Mouse (Mus musculus) retina, embryonic 14.5 days (tissue): Measurements from ENCODE around the gene Tarbp1.
A peak's percentile ranks its signal among the peaks of the same experiment; 100 is the strongest.
"Not testable (repeated sequence)": the region's sequence is repeated elsewhere in the genome, so short reads cannot be mapped to it uniquely, and the experiment has no call there.

ENCODE experiments used
- DNase-seq: peaks from one replicate; pipeline ENCODE4 v3.0.0-alpha.2; 2015; ENCODE audit warnings: low spot score

Tarbp1 gene

DNA sequence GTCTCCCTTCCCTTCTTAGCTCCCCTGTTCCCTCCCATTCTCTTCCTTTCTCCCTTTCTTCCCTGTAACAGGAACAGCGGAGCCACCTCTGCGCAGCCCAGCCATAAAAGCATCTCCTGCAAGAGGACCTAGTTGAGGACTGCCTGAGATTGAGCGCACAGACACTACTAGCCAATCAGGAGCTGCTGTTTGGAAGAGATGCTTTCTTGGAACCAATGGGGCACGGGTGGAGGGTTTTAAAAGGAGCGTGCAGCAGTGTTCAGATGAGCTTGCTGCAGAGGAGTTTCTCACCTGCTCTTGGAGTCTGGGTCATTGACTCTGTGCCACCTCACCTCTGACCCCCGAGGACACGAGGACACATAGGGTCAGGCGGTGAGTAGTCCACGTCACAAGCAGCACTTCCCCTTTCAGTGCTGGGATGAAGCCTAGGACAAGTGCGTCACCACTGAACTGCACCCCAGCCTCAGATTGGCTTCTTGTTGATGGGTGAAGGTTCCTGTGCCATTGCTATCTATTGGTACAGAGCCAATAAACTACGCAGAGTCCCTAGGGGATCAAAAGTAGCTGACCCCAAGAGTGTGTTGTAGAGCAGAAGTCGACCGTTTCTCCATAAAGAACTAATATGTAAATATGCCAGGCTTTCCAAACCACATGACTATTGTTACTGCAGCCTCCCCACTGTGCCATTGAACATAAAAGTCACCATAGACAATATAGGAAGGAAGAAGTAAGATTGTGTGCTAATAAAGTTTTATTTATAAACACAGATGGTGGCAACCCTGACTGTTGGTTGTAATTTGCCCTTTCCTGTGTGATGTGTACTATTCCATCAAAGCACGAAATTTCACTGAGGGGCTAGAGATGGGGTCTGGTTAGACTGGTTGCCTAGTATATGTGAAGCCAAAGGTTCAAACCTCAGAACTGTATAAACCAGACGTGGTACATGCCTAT is 19.6 kb upstream of the Tarbp1 start:
- no peak for DNase-seq

DNA sequence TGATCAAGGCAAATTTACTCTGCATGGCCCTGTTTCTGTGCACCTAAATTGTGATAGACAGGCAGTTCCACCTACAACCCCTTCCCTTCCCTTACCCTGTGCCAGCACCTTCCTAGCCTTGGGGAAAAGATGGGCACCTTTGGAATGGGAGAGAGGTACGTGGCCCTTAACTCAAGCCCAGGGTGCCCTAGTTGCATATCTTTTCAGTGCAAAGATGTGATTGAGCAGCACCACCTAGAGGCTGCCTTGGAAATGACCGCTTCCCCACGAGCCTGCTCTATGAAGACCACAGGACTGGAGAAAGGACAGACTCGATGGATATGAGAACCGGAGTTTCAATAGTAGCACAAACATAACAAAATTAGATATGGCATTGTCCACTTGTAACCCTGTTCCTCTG is 8.1 kb upstream of the Tarbp1 start:
- peak; percentile 90 for DNase-seq

DNA sequence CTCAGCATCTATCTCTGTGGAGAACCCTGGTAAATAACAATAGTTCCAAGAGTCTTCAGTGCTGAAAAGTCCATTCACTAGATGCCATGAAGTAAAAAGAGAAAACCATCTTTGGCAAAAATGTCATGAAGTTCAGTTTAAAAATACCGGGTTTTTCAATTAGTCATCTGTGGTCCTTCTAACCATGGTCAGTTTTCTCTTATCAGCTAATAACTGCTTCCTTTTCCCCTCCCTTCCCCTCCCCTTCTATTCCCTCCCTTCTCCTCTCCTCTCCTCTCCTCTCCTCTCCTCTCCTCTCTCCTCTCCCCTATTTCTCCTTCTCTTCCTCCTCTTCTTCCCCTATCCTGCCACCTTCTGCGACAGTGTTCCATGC is 7.5 kb upstream of the Tarbp1 start:
- no peak for DNase-seq

DNA sequence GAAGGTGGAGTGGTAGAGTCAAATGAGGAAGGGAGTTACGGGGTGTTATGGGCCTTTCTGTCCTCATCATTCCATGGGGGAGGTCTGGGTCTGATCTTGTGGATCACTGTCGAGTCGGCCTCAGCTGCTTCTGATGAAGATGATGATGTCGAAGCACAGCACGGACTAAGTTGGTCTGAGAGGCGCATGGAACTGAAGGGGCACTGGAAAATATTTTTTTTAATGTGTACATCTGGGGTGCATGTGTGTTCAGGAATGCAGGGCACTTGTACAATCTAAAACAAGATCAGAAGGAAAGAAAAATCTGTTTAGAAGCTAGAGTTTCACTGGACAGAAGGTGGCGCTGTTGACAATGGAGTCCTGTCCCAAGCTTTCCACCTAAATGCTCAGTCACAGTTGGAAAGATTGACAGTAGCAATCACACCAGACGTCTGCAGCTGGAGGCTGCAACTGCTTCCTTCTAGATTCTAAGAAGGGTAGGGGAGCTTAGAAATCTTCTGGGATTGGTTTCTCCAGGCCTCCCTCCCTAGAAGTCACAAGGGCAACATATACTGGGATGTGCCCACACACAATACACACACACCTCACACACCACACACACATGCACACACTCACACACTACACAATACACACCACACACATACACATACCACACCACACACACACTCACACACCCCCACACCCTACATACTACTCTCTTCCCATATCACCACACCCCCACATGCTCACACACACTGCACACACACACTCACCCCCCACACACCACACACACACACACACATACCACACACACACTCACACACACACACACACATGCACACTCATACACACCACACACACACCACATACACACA is 6.9 kb upstream of the Tarbp1 start:
- peak; percentile 89 for DNase-seq

DNA sequence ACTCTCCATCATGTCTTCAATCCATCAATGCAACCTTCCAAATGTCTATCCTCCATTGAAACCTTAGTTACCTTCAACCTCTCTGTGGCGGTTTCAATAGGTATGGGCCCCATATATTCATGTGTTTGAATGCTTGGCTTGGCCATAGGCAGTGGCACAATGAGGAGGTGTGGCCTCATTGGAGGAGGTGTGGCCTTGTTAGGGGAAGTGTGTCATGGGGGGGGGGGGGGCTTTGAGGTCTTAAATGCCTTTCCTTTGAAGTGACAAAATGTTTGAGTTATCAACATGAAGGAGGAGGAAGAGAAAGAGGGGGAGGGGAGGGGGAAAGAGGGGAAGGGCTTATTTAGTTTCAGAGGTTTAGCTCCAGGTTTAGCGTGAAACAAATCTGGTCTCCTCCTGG is 5.5 kb upstream of the Tarbp1 start:
- DNase-seq, result no peak

DNA sequence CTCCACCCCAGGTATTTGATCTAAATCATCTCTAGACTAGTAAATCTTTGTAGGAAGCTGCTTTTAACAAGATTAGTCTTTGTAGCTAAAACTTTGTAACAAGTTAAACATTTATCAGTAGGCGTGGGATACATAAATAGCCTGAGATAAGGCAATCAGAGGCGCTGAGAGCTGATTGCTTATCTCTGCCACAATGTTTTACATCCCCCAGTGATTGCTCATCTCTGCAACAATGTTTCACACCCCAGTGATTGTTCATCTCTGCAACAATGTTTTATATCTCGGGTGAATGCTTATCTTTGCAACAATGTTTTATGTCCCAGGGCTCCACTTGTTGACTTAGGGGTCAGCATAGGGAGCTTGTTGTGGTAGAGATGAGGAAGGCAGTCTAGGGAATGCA is 3.8 kb upstream of the Tarbp1 start:
- DNase-seq, result no peak

DNA sequence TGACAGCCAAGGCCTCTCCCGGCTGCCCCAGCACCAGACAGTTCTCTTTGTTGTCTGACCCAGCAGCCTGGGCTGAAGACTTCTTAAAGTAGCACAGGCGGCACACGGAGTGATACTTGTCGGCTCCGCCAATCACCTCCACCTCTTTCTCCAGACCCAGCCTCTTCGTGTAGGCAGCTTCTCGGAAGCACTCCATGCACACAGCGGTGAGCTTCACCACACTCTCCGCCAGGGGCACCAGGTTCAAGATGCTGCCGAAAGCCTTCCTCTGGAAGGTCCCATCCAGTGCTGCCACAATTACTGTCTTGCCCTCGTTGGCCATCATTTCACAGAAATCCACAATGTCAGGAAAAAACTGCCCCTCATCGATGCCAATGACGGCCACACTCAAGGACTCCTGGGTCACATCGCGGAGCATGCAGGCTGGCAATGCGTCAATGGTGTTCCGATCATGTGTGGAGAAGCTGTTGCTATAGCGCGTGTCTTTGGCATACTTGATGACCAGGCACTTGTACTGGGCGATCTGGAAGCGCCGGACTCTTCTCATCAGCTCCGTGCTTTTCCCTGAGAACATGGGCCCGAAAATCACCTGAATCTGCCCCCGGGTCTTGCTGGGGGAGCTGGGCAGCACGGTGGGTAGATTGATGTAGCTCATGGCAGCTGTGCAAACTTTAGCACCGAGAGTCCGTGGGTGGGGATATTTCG is 1.4 kb upstream of the Tarbp1 start:
- DNase-seq, result not testable (repeated sequence)

DNA sequence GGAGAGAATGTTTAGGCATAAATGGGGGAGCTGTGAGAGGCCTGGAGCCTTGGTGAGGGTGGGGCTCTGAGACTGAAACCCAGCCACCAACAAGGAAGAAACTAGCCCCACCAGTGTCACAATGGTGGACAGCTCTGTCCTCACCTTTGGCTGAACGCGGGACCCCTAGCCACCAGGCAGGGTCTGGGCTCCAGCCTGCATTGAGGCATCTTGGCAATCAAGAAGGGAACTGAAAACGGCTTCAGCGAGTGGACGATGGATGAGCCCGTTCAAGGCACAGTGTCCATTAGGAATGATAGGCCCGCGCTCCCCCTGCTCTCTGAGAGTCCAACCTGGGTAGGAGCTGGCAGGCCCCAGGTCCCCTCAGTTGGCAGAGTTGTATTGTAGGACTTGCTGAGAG is 873 bp upstream of the Tarbp1 start:
- not testable (repeated sequence) for DNase-seq

DNA sequence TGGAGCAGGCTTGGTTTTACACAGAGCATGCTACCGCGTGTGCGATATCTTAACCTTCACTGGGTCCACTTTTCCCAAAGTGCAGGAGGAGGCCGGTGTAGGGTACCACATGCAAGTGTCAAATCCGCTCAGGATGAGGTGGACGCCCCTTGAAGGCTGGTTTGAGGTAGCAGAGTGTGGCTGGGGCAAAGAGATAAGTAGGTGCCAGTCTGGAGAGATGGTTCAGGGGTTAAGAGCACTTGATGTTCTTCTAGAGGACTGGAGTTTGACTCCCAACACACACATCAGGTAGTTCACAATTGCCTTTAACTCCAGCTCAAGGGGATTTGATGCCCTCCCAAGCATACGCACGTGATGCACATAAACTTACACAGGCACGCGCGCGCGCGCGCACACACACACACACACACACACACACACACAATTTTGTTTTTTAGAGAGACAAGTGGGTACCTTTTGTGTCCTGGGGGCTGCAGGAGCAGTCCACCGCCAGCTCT is 1.0 kb downstream of the Tarbp1 start:
- no peak for DNase-seq

DNA sequence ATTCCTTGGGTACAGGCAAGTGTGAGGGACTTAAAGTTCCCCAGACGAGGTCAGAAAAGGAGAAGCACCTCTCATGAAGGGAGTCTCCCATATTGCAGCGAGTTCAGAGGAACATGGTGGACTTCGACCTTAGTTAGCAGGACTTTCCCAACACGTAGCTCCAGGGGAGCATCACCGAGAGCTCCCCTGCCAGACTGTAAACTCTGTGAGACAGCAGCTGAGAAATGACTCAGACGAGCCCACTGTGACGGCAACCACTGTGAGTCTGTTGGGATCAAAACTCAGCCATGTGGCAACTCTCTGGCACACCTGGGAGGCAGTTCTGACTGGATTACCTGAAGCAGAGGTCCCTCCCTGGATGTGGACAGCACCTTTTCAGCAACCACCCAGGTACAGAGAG is 10.8 kb downstream of the Tarbp1 start:
- DNase-seq, result no peak

DNA sequence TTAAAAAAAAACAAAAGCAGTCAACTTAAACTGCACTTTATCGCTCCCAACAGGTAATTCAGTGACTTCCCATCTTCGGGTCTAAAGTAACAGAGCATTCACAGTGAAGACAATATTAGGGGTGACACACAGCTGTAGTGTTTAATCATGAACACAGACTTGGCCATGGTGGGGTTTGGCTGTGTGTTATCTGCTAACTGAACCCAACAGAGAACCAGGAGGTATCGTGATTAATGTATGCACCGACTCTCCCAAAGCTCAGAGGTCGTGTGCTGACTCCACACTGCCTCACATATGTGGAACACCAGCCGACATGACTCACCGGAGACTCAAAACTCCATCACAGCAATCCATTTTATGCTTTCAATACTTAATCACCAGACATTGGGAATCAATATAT is 13.1 kb downstream of the Tarbp1 start:
- DNase-seq, result no peak

DNA sequence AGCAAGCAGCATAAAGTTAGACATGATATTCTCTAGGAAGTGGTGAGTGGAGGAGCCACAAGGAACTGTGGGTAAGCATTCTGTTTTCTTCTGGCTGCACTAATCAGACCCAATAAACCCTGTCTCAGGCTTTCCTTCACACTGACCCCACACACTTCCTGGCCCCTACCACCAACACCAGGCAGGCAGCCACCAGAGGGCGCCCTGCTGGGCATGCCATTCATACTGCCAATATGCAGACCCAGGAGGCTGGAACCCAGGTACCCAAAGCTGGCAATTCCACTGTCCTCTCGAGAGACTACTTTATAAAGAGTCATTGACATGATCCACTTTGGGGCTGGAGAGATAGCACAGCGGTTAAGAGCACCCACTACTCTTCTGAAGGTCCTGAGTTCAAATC is 14.6 kb downstream of the Tarbp1 start:
- DNase-seq, result peak; percentile 44

DNA sequence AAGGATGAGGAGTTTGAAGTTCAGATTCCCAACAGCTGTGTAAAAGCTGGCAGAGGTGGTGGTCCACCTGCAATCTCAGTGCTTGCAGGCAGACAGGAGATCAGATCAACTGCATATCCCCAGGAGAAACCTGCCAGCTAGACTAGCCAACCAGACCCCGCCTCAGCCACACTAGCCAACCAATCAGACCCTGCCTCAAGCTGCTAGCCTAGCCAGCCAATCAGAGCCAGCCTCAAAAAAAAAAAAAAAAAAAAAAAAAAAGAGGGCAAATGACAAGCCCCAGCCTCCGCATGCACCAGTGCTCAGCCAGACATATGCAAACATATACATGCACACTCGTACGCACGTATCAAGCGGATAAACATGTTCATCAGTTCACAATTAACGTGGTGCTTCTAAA is 19.5 kb downstream of the Tarbp1 start:
- DNase-seq, result no peak

DNA sequence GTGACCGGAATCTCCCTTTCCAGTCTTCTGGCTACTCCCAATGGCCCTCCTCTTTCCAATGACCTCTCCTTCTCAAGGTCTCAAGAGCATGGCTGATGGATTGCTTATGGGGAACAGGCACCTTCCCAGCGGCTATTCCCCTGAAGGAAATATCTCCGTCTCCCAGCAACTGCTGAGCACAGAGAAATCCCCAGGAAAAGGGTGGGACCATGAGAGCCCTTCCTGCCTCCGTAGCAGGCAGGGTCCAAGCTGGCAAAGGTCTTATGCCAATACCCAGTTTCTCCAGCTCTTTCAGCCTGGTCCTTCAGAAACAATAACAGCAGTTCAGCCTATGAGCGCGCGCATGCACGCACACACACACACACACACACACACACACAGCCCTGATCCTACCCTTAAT is 23.7 kb downstream of the Tarbp1 start:
- DNase-seq, result no peak

DNA sequence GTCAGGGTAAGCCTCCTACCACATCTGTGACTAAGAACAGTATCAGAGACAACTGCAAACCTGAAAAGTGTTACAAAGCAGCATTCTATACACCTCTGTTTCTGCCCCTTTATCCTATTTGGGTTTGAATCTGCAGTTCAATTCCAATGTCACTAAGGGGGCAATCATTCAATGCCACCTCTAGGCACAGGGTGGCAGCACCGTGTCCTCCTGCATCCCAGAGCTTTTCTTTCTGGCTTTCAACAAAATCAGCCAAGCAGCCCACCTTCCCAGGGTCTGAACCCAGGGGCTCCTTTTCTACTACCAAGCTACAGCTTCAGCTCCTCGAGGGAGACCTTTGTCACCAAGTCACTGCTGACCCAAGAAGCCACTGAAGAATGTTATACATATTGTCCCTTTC is 35.9 kb downstream of the Tarbp1 start:
- DNase-seq, result peak; percentile 3

DNA sequence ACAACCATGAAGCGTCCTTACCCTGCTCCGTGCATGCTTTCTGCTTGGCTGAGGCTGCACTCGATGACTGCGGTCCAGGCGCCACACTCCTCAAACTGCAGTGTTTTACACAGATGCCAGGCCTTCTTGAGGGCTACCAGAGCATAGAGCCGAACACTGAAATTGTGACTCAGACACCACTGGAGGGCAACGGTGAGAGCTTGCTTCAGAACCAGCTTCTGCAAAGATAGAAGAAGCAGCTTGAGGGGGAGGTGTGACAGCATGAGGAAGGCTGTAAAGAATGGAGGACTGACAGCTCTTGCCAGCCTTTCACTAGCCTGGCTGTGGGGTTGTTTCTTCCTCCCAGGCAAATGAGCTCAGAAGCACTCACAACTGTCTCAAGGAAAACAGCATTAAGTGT is 41.0 kb downstream of the Tarbp1 start:
- peak; percentile 12 for DNase-seq

DNA sequence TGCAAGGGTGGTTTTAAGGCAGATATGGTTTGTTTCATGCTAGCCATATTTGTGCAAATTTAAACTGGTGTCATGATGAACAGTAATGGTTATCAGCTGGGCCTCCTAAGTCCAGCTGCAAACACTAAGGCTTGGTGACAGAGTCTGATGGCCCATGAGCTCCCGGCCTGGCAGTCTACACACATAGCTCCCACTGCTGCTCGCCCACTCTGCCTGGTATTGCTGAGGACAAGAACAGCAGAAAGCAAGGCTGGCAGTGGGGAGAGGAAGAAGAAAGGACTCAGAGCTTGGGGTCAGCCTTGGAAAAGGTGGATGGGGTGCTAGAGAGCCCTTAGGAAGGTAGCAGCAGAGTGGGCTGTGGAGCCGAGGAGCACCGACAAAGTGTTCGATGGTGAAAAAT is 45.2 kb downstream of the Tarbp1 start:
- no peak for DNase-seq

DNA sequence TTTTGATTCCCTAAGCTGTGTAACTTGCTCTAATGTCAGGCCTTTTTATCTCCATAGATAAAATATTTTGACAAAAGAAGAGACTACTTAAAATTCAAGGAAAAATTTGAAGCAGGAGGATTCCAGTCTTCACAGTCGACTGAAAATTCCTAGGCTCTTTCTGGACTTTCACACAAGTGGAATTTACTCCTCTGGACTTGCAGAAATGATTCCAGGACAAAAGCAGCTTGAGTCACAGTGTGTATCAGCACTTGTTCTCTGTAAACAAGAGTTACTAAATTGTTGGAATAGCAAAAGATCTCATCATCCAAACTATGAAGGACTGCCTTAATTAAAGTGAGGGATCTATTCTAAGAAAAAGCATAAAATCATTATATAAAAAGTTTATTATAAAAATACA is 49.9 kb downstream of the Tarbp1 start:
- no peak for DNase-seq

DNA sequence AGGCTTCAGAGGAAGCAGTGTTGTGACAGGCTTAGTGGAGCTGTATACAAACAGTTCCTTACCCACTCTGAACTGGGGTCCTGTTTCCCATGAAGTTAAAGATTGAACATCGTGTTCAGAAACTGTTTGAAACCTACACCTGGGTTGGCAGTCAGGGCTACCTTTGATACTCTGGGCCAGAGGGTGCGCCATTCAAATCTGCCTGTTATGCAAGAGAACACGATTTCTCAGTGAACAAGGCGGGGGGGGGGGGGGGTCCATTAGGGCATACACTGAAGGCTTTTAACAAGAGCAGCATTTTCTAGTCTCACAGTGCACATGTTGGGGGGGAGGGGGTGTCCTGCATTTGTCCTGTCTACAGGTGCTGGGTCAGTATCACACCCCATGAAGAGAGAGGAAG is 50.7 kb downstream of the Tarbp1 start:
- DNase-seq, result no peak

DNA sequence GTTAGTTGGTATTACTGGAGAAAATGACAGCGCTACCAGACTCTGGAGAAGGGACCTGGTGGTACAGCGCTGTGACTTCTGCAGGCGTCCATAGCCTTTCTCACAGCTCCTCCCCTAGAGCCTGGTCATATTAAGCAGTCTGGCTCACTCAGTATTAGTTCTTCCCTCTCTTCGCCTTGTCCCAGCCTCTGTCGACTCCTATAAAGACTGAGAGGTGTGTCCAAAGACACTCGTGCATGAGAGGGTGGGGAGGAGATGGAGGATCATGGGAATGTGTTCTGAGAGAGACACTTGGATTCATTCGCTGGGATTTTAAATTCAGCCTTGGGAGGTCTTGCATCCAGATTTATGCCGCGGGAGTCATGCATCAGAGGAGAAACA is 52.0 kb downstream of the Tarbp1 start:
- DNase-seq, result no peak

DNA sequence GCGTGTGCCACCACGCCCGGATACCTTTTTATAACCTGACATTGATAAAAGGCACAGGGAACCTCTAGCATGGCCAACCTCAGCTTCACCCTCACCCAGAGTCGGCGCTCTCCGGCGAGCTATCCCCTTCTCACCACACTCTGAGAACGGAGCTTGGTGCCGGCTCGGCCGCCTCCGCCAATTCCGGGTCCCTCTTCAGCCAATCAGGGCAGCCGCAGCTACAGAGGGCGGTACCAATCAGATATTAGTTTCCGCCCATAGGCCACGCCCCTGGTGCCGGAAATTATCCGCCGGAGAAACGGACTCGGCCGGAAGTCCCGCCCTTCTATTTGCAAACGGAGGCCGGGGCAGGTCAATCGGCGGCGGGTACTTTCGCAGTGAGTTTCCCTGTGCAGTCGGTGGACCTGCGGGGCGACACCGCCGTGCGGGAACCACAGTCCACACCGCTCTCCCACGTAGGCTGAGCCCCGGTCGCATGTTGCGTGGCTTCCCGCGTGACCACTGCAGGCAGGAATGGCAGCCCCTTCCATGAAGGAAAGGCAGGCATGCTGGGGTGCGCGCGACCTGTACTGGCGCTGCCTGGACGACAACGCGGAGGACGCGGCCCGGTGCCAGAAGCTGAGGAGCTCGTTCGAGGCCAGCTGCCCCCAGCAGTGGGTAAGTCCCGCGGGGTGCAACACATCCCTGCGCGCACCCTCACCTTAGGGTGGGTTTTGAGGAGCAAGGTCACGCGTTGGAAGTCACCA is 52.5 kb downstream of the Tarbp1 start, which contains the start of gene Coa6:
Gene Coa6 (plus strand): TSS at position 342 of the 746 bp plus-strand sequence.
- peak; percentile 99 for DNase-seq

DNA sequence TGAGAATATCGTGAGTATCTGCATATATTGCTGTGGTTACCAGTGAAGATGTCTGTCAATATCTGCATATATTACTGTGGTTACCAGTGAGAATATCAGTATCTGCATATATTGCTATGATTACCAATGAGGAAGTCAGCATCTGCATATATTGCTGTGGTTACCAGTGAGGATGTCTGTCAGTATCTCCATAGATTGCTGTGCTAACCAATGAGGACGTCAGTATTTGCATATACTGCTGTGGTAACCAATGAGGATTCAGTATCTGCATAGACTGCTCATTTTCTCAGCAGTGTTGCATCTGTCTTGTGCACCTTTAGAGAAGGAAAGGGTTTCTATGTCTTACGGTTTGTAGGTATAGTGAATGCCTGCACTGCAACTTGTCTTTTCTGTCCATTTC is 54.0 kb downstream of the Tarbp1 start:
- no peak for DNase-seq
